Mouse (Mus musculus) forelimb bud, embryonic 11.5 days (tissue): ENCODE measurements at regions not wholly inside any gene's neighbourhood (a gene's known extent, or its start where the extent isn't known, plus 50 kb on each side); places are given as distances from the start of the nearest gene placed in this dataset.
A peak's percentile ranks its signal among the peaks of the same experiment; 100 is the strongest.

Experiments
- DNase-seq: peaks from one replicate; pipeline ENCODE4 v3.0.0-alpha.2; 2012; ENCODE audit warnings: low read depth, low spot score

GRCm38 (mm10) chr4:75130757-75131156 lies 147.3 kb downstream of the Dmac1 start:
- DNase-seq, result no peak

- no peak for DNase-seq
Measured at GRCm38 (mm10) chr4:75115887-75116286, 162.2 kb downstream of the Dmac1 start.

- no peak for DNase-seq
Measured at GRCm38 (mm10) chr4:75115346-75115745, 162.8 kb downstream of the Dmac1 start.

GRCm38 (mm10) chr4:75065782-75066181 lies 212.3 kb downstream of the Dmac1 start:
- no peak for DNase-seq

- DNase-seq, result peak; percentile 10
Measured at GRCm38 (mm10) chr4:75063275-75063674, 214.8 kb downstream of the Dmac1 start.

- no peak for DNase-seq
Measured at GRCm38 (mm10) chr4:75043510-75043909, 234.6 kb downstream of the Dmac1 start.

GRCm38 (mm10) chr4:75042640-75043039 lies 235.5 kb downstream of the Dmac1 start:
- DNase-seq, result no peak

GRCm38 (mm10) chr4:75041930-75042579 lies 236.1 kb downstream of the Dmac1 start:
- no peak for DNase-seq
